8 mouse cellular contexts compared by ENCODE assay signal in genomic region chr5:21543409-21544201, GRCm38 (mm10). TPM values are rescaled to one million over a fixed set of nuclear protein-coding genes. Genes with fewer than 3 reads are reported as not detected.
DNase-seq lines count a peak whose midpoint lies in the region; ATAC-seq lines count a peak whose summit lies in the region.

TSS of gene Lrrc17 (plus strand) at chr5:21543559.

- no peaks in the 10 kb centered on the region for H3K9me3 ChIP-seq in embryonic facial prominence, embryonic 12.5 days
- H3K9me3 ChIP-seq in heart, embryonic 16.5 days (replicated peaks; ENCODE audit: control insufficient read depth, low read length), result no peaks in the 10 kb centered on the region
- H3K9me3 ChIP-seq in liver, embryonic 13.5 days (replicated peaks), result no peaks in the 10 kb centered on the region

- WGBS in embryonic facial prominence, embryonic 12.5 days, result 22% methylated on average over 17 of the region's 17 CpGs
- 37% methylated on average over 17 of the region's 17 CpGs for WGBS in heart, embryonic 16.5 days
- WGBS in liver, embryonic 13.5 days (ENCODE audit: insufficient replicate concordance), result 65% methylated on average over 17 of the region's 17 CpGs

- peak within 1 kb of the TSS; percentile 49 for H3K4me2 ChIP-seq in embryonic facial prominence, embryonic 12.5 days (replicated peaks)
- peak within 1 kb of the TSS; percentile 43 for H3K4me2 ChIP-seq in heart, embryonic 16.5 days (ENCODE audit: low read depth, low read length)
- H3K4me2 ChIP-seq in liver, embryonic 13.5 days, result no peak within 1 kb of the TSS

- H3K27me3 ChIP-seq in embryonic facial prominence, embryonic 12.5 days, result no peaks in the 10 kb centered on the region
- no peaks in the 10 kb centered on the region for H3K27me3 ChIP-seq in heart, embryonic 16.5 days (ENCODE audit: control insufficient read depth, insufficient read depth, low read length)
- no peaks in the 10 kb centered on the region; the same call in 1 of the 2 replicates for H3K27me3 ChIP-seq in liver, embryonic 13.5 days

- H3K36me3 ChIP-seq in embryonic facial prominence, embryonic 12.5 days, result peaks cover 15% of the 10 kb centered on the region
- H3K36me3 ChIP-seq in heart, embryonic 16.5 days (ENCODE audit: control insufficient read depth, insufficient read depth), result no peaks in the 10 kb centered on the region
- H3K36me3 ChIP-seq in liver, embryonic 13.5 days, result no peaks in the 10 kb centered on the region

- peak; percentile 92 for ATAC-seq in embryonic facial prominence, embryonic 12.5 days (ENCODE audit: insufficient number of reproducible peaks, insufficient read depth, low FRiP score, low TSS enrichment)
- ATAC-seq in heart, embryonic 16.5 days (replicated peaks; ENCODE audit: extremely low read depth, insufficient read depth, low FRiP score), result peak; percentile 80
- no peak for ATAC-seq in liver, embryonic 13.5 days (ENCODE audit: low read depth)

- peak within 1 kb of the TSS; percentile 46 for H3K4me3 ChIP-seq in embryonic facial prominence, embryonic 12.5 days
- H3K4me3 ChIP-seq in heart, embryonic 16.5 days (ENCODE audit: low read length), result peak within 1 kb of the TSS; percentile 44
- H3K4me3 ChIP-seq in liver, embryonic 13.5 days (replicated peaks), result 0 out of 2 replicates have a peak within 1 kb of the TSS, but pooled peaks have one; percentile 1

- peaks cover 28% of the 10 kb centered on the region; the same call in 1 of the 2 replicates for H3K4me1 ChIP-seq in embryonic facial prominence, embryonic 12.5 days
- H3K4me1 ChIP-seq in heart, embryonic 16.5 days (ENCODE audit: control insufficient read depth, insufficient read depth, low read length), result peaks cover 5% of the 10 kb centered on the region; the same call in 1 of the 2 replicates
- H3K4me1 ChIP-seq in liver, embryonic 13.5 days (replicated peaks), result no peaks in the 10 kb centered on the region

- DNase-seq in heart, adult 11 months, result peak; percentile 96
- no peak for DNase-seq in heart, adult 8-10 months (ENCODE audit: low spot score)
- no peak for DNase-seq in liver, embryonic 13.5 days
- peak; percentile 53 for DNase-seq in yolk sac, embryonic 10.5 days (ENCODE audit: low spot score)
- no peak for DNase-seq in B cell, adult 2 months
- no peak for DNase-seq in thymus, adult 18-20 months

- H3K27ac ChIP-seq in embryonic facial prominence, embryonic 12.5 days, result peak within 1 kb of the TSS; percentile 92
- H3K27ac ChIP-seq in heart, embryonic 16.5 days (ENCODE audit: low read length), result peak within 1 kb of the TSS; percentile 77
- no peak within 1 kb of the TSS for H3K27ac ChIP-seq in liver, embryonic 13.5 days

- peak within 1 kb of the TSS; percentile 52 for H3K9ac ChIP-seq in embryonic facial prominence, embryonic 12.5 days
- H3K9ac ChIP-seq in heart, embryonic 16.5 days (ENCODE audit: low read length), result peak within 1 kb of the TSS; percentile 41; the same call in 1 of the 2 replicates
- H3K9ac ChIP-seq in liver, embryonic 13.5 days, result no peak within 1 kb of the TSS

RNA-seq across cellular contexts. Expression of gene Lrrc17, which starts in this region (rescaled TPM):
- total RNA-seq in heart, adult 8-10 months (2022), result 1 to 10 TPM; 1.5 to 3.2 (median 2.2) TPM
- 85.1 and 88.5 TPM in 2 replicates for polyA plus RNA-seq in embryonic facial prominence, embryonic 12.5 days (2016; fragmentation: Nextera tagmentation; extraction: Ambion mirVana)
- 24.0 and 26.9 TPM in 2 replicates for polyA plus RNA-seq in heart, embryonic 16.5 days (2015; fragmentation: Nextera tagmentation; extraction: Ambion mirVana)
- polyA plus RNA-seq in liver, embryonic 13.5 days (2015; fragmentation: Nextera tagmentation; extraction: Ambion mirVana), result 2.4 and 2.5 TPM in 2 replicates

Comparison
In these comparisons a context has a peak if more than half of its experiments do, and no peak if none do; other contexts are left out.
1. DNase-seq: peak in heart, adult 11 months (single experiment) and yolk sac, embryonic 10.5 days (single experiment); none in heart, adult 8-10 months (single experiment), liver, embryonic 13.5 days (single experiment), B cell, adult 2 months (0 of 2) and thymus, adult 18-20 months (0 of 2).
2. Peak in every context shown above with its lines, with median percentiles within 50 percentile points of each other: H3K4me3 ChIP-seq.